Mouse (Mus musculus): ENCODE results near the gene Cpz.

Gene Cpz

DNA sequence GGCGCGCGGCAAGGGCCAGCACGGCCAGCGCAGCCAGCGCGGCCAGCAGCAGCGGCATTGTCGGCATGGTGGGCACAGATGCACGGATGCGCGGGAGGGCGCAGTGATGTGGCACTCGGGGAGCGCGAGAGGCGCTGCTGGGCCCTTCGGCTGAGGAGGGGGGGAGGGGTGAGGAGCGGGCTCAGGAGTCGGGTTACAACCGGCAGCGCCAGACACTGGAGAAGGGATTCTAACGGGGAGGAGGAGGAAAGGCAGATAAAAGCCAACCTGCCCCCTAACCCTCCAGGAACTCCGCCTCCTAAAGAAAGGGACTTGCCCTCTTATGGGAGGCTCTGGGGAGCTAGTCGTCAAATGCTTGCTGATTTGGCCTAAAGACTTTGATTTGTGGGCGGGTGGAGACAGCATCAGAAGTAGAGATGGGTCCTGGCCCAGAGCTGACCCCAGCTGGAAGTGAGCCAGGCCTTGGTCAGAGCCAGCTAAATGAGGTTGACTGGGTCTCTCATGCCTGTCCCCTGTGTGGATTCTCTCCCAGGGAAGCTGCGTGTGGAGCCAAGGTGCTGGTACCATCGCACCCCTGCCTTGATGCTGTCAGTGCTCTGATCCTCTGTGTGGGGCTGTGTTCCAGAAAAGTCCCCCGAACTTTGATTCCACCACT, at the start of gene Cpz:
Cpz (minus strand) TSS at position 230 of the 655 bp plus-strand sequence.
- in situ Hi-C loops (cut with MseI, MboI) = no loop called here

DNA sequence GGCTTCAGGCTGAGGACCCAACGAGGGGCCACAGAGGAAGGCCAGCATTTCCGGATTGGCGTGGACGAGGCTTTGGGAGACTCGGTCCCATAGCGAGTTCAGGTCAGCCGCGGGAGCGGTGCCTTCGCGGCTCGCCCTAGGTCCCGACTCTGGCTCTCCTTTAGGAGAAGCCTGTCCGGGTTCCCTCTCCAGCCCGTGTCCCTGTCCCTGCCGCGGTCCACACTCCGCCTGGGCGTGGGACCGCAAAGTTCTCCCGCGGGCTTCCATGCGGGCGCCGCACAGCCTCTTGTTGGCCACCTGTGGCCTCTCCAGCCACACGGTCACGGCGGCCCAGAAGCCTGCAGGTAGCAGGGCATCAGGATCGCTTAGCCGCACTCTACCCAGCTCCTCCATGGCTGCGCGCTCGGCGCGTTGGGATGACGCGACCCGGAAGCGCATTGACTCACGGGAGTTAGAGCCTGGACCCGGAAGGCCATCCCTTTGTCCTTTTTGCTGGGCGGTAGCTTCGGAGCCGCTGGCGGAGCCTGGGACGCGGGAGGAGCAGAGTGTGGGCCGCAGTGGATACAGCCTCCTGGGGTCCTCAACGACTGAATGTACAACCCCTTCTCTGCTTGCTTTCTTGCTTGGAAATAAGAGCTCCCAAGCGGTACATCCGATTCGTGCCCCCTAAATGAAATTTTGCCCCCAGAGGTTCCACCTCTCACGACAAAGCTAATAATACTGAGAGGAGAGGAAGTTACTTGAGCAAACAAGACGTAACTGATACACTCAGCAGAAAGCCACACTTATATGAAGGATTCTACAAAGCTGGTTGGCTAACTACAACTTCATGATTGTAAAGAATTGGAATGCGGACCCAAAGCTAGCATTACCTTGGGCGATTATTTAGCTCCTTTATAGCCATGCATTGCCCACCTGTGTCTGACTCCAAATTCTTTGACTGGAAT, 49.4 kb upstream of the Cpz start, which contains the start of gene Trmt44:
Trmt44 (minus strand) TSS at position 418 of the 947 bp plus-strand sequence.
- in situ Hi-C loops (cut with MseI, MboI) = no loop called here

DNA sequence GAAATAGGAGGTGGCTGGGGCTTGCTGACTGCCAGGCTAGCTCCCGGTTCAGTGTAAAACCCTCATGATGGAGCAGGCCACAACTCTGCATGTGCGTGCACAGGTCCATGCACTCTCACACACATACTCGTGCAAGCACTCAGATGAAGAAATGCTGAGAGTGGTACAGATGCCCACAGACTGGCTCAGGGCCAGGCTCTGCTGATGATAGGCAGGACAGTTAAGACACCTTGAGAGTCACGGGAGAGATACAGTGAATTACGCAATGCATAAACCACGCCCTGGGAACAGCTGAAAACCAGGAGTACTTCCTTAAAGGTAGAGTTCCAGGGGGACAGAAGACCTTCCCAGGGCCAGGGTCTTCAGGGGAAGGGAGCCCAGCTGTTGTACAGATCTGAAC, 46.0 kb upstream of the Cpz start:
- in situ Hi-C loops (cut with MseI, MboI) = no loop called here

DNA sequence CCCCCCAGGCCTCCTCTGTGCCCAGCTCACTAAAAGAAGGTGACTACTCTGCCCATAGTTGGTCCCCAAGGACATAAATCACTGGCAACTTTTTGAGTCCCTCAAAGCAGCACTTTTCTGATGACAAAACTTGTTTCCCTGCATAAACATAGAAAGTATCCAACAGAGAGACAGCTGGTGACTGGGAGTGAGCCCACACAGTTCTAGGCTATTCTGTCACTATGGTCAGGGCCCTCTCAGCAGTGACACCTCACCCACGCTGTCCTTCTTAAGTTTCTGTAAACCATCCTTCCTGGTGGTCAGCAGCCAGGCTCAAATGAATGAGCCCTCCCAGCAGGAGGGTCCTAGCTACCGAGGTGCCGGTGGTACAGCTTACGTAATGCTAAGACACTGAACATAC, 41.1 kb upstream of the Cpz start:
- in situ Hi-C loops (cut with MseI, MboI) = no loop called here

GRCm38 (mm10) chr5:35565217-35565616, 39.7 kb upstream of the Cpz start:
- in situ Hi-C loops (cut with MseI, MboI) = no loop called here

GRCm38 (mm10) chr5:35563449-35563848, 38.0 kb upstream of the Cpz start:
- in situ Hi-C loops (cut with MseI, MboI) = no loop called here

GRCm38 (mm10) chr5:35562616-35563015, 37.1 kb upstream of the Cpz start:
- in situ Hi-C loops (cut with MseI, MboI) = no loop called here

DNA sequence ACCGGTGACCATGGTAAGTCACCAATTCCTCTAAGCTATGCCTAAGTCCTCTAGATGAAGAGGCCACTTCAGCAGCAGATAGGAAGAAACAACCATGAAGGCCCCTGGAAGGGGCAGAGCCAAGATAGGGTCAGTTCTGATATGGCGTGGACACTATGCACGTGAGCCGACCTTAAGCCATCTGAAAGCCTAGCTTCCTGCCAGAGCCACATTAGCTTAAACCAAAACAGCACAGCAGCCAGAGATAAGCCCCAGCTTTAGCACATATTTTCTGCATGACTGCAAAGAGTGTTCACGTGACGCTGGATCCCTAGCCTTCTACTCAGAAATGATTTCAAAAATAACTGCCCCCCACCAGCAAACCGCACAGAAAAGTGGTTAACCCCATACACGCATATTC, 33.9 kb upstream of the Cpz start:
- in situ Hi-C loops (cut with MseI, MboI) = no loop called here

DNA sequence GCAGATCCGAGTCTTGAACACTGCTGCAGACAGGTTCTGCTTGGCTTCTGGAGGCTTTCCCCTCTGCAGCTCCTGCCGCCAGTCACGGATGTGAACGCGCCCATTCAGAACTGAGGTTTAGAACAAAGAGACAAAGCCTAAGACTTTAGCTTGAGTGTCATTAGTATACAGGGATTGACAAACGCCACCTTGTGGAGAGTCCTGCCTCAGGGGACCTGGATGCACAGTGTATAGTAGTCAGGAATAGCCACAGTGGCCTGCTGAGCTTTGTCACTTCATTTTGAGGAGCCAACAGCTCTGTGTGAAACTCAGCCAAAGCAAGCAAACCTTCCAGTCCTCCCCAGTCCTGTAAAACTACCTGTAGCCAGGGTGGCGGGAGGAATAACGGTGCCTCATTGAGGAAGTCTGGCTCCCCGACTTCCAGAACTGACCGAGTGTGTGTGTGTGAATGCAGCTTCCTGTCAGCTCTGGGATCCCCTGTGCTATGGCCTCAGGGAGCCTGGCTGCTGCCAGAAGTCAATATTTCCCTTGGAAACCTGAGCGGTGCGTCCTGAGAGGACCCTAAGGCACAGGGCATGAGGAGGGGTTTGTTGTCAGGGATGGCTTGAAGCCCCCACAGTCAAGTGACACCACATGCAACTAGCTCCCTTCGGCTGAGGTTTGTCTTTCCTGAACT, 32.6 kb upstream of the Cpz start:
- in situ Hi-C loops (cut with MseI, MboI) = no loop called here

- in situ Hi-C loops (cut with MseI, MboI) = no loop called here
Measured at GRCm38 (mm10) chr5:35556393-35556792, 30.9 kb upstream of the Cpz start.

DNA sequence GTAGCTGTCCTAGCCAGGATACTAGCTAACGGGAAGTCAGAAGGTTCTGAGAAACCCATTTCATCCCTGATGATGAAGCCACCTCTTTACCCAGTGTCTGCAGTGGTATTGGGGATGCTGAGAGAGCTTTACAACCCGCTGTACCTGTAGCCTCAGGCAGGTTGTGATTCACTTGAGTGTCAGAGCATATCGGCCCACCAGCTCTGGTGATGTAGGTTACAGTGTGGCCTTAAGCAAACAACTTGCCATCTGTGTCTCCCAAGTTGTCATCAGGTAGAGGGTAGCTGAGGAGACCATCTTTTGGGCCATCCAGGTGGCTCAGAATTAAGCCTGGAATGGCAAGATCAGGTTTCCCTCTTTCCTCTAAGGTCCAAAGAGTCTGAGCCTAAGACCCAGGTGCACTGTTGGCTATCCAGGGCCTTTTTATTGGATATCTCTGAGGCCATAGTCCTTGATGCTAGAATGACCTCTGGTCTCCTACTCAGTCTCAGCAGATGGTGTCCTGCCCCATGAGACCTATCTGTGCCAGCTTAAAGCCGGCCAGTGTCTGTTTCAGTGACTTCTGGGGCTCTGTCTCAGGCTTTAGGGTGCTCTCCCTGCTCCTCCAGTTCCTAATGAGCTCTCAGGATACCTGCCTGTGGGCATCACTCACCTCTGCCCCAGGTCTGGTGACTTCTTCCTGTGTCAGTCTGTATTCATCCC, 27.5 kb upstream of the Cpz start:
- in situ Hi-C loops (cut with MseI, MboI) = no loop called here

DNA sequence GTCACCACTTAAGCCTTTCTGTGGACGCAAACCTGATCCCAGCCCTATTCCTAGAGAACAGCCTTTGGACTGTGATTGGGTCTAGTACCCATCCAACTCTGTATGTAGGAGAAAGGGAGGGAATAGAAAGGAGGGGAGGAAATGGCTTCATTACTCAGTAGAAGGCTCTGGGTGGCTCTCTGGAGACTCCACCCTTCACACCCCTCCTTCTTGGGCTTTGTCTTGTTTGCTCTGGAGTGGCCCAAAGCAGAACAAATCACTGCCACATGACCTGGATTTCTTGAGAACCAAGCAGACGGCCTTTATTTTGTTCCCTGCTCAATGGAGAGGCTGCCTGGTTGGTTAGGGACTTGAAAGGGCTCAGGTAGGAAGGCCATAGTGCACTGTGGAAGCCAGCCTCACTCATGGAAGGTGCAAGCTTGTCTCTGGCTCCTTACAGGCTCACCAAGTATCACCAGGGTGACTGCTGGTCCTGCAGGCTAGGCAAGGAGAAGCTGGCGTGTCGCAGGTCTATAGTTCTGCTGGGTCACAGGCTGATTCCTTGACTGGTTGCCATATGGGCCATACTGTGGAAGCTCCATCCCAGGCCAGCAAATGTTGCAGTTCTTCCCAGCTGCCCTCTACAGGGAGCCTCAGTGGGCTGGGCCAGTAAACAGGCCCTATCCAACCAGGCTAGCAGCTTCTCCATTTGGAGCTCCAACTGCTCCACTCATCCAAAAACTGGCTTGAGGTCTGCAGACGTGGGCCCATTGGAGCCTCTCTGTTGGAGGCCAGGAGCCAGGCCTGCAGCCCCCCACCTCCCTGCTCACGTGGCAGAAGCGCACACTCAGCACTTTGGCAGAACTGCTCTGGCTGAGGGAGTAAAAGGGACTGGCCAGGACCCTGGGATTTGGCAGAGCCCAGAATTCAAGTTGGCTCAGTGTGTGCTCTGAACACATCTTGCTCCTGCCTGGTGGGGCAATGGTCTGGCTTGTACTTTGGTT, 26.6 kb upstream of the Cpz start:
- in situ Hi-C loops (cut with MseI, MboI) = no loop called here

DNA sequence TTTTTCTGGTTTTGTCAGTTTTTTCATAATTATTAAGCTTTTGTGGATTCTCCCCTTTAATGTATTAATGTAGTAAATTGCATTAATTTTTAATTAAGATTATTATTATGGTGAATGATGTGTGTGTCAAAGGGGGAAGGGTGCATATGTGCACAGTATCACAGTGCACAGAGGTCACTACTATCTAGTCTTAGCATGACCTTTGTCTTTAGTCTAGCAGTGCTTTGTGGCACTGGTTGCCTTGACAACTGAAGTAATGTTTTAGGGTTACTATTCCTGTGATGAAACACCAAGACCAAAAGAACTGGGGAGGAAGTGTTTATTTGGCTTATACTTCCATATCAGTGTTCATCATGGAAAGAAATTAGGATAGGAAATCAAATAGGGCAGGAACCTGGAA, 20.6 kb upstream of the Cpz start:
- in situ Hi-C loops (cut with MseI, MboI) = no loop called here

DNA sequence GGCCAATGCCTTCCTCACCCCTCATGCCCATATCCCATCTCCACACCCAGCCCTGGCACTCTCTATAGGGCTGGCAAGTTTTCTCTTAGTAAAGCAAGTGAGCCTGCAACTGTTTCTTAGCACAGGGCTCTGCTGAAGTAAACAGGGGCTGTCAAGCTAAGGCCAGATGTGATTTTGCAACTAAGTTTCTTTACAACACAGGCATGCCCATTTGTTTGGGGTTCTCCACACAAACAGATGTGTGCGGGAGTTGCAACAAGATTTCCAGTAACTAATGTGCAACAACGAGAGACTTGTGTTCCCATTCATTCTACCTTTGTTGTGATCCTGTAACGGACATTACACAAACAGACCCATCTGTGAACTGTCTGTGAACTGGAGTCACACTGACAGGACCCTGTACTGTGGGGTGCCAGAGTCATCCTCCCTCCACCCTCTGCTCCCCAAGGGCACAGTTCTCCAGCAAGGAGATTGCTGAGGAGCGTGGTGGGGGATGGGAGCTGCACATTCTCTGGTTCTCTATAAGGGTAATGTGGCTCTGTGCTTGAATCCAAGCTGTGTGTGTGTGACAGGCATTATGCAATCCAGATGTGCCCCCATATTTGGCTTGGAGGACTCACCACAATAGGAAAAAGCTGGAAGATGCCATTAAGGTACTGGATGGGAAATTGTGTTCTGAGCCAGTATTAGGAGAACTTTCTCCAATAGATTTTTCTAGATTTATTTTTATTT, 15.7 kb upstream of the Cpz start:
- in situ Hi-C loops (cut with MseI, MboI) = no loop called here

DNA sequence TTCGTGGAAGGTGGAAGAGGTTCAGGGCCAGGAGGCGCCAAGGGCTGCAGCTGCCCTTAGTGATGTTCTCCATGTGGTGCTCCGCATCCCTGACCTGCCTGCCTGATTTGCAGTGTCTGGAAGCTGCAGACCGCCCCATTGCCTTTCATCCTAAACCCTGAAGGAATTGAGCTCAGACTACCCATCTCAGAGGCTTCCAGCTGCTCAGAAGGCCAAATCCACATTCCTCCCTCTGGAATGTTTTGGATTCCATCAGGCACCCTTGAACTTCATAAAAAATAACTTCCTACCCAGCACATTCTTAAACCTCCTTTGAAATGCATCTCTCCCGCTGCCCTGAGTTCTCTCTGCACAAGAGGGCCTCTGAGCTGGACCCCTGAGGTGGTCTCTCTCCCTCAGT, 15.1 kb upstream of the Cpz start:
- in situ Hi-C loops (cut with MseI, MboI) = no loop called here

GRCm38 (mm10) chr5:35539576-35539975, 14.1 kb upstream of the Cpz start:
- in situ Hi-C loops (cut with MseI, MboI) = no loop called here

DNA sequence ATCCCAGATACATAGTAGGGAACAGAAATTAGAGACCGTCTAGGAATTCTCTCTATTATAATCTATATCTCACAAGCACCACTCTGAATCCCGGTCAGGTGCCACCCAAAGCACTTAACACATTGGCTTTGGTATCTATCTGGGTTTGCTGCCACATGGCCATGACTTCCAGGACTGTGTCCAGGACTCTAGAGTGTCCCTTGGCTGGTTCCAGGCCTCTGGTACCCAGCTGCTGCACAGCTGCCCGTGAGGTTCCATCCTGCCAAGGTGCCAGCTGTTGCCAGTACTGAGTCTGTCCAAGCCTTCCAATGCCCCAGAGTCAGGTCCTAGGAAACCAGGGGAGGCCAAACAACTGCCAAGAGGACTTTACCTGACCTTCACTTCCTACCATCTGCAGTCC, 12.5 kb upstream of the Cpz start:
- in situ Hi-C loops (cut with MseI, MboI) = no loop called here

- in situ Hi-C loops (cut with MseI, MboI) = no loop called here
Measured at GRCm38 (mm10) chr5:35537474-35537873, 12.0 kb upstream of the Cpz start.

DNA sequence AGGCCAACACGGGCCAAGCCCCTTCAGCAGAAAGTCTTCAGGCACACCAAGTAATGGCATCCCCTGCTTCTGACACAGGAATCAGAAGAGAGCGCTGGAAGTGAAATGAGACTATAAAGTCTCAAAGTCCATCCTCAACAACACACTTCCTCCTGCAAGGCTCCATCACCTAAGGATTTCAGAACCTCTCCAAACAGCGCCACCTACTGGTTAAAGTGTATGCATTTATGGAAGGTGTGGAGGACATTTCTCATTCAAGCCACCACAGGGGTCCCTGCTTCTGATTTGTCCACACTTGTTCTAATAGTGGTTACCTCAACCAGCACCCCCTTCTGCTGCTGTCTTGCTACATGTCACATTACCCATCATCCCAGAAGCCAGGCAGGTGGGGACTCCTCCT, 10.8 kb upstream of the Cpz start:
- in situ Hi-C loops (cut with MseI, MboI) = no loop called here

DNA sequence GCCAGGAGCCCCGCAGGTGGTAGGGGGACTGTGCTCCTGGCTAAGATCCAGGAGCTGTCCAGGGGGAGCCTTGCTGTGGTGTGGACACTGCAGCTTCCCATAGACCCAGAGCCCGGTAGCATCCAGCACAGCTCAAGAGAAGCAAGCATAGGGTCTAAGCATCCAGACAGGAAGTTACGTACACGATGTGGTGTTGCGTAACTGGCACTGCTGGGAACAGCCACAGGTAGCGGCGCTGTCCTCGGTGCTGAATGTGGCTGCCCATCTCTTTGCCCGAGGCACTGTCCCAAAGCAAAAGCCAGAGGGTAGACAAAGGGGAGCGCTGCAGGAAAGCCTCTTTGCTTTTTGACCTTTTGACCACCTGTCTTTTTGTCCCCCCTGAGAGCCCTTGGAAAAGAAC, 6.1 kb upstream of the Cpz start:
- in situ Hi-C loops (cut with MseI, MboI) = no loop called here

All from mouse trophoblast stem cell (cell line).